Mouse (Mus musculus): Measurements from ENCODE around the gene Fgd6.

GRCm38 (mm10) chr10:94164104-94164845 lies 128.5 kb downstream of the Fgd6 start:
- TF ChIP-seq CTCF (IDR thresholded peaks at IDR 0.05; ENCODE audit: extremely low read depth, insufficient read length, insufficient replicate concordance, low read depth, low read length) (no peak), POLR2A (IDR thresholded peaks at IDR 0.05; ENCODE audit: low read depth, low read length) (no peak)
